Mouse (Mus musculus): Measurements from ENCODE around the gene Stx5a.

The Stx5a gene

GRCm38 (mm10) chr19:8741243-8741869 is at the start of gene Stx5a:
Stx5a (plus strand) TSS chr19:8741413.
- peak; percentile 99 for DNase-seq (ENCODE audit: inconsistent ontology term)

GRCm38 (mm10) chr19:8691871-8692539 is 49.2 kb upstream of the Stx5a start:
- no peak for DNase-seq (ENCODE audit: inconsistent ontology term)

GRCm38 (mm10) chr19:8692740-8693139 is 48.5 kb upstream of the Stx5a start:
- no peak for DNase-seq (ENCODE audit: inconsistent ontology term)

- DNase-seq (ENCODE audit: inconsistent ontology term) = peak; percentile 25
Measured at GRCm38 (mm10) chr19:8695330-8695729, 45.9 kb upstream of the Stx5a start.

GRCm38 (mm10) chr19:8699652-8700051 is 41.6 kb upstream of the Stx5a start:
- no peak for DNase-seq (ENCODE audit: inconsistent ontology term)

- peak; percentile 99 for DNase-seq (ENCODE audit: inconsistent ontology term)
Measured at GRCm38 (mm10) chr19:8702458-8702857, 38.8 kb upstream of the Stx5a start.

- DNase-seq (ENCODE audit: inconsistent ontology term) = peak; percentile 39
Measured at GRCm38 (mm10) chr19:8703571-8703970, 37.6 kb upstream of the Stx5a start.

GRCm38 (mm10) chr19:8705026-8705708 is 36.0 kb upstream of the Stx5a start:
- DNase-seq (ENCODE audit: inconsistent ontology term) = peak; percentile 29

GRCm38 (mm10) chr19:8706132-8706667 is 35.0 kb upstream of the Stx5a start:
- DNase-seq (ENCODE audit: inconsistent ontology term) = peak; percentile 43

- DNase-seq (ENCODE audit: inconsistent ontology term) = no peak
Measured at GRCm38 (mm10) chr19:8706930-8707329, 34.3 kb upstream of the Stx5a start.

- DNase-seq (ENCODE audit: inconsistent ontology term) = no peak
Measured at GRCm38 (mm10) chr19:8708954-8709353, 32.3 kb upstream of the Stx5a start.

- peak; percentile 85 for DNase-seq (ENCODE audit: inconsistent ontology term)
Measured at GRCm38 (mm10) chr19:8710057-8710456, 31.2 kb upstream of the Stx5a start.

- no peak for DNase-seq (ENCODE audit: inconsistent ontology term)
Measured at GRCm38 (mm10) chr19:8711506-8711905, 29.7 kb upstream of the Stx5a start.

GRCm38 (mm10) chr19:8711949-8712869 is 29.0 kb upstream of the Stx5a start:
- DNase-seq (ENCODE audit: inconsistent ontology term) = peak; percentile 22

GRCm38 (mm10) chr19:8712870-8713305 is 28.3 kb upstream of the Stx5a start:
- DNase-seq (ENCODE audit: inconsistent ontology term) = peak; percentile 86

GRCm38 (mm10) chr19:8713306-8713996 is 27.8 kb upstream of the Stx5a start:
- peak; percentile 93 for DNase-seq (ENCODE audit: inconsistent ontology term)

- peak; percentile 93 for DNase-seq (ENCODE audit: inconsistent ontology term)
Measured at GRCm38 (mm10) chr19:8713997-8714652, 27.1 kb upstream of the Stx5a start.

- DNase-seq (ENCODE audit: inconsistent ontology term) = peak; percentile 92
Measured at GRCm38 (mm10) chr19:8714653-8715481, 26.3 kb upstream of the Stx5a start.
